Mouse (Mus musculus) C3H10T1/2 (cell line): Measurements from ENCODE around the gene Mndal. TPM values are rescaled to one million over a fixed set of nuclear protein-coding genes. Genes with fewer than 3 reads are reported as not detected.

Source experiments
- polyA plus RNA-seq, 2 experiments: library from polyadenylated mRNA; unstranded; fragments of >200 nt; fragmentation: generic; extraction: Trizol; gene quantifications; one replicate each; pipeline ENCODE4 v1.2.1; 2012; ENCODE audit warnings: missing spikeins in 2 of 2

Gene Mndal
- polyA plus RNA-seq = 1 to 10 TPM in 1 of 2 experiments, under 1 TPM in 1; 0.97 to 4.7 TPM

DNA sequence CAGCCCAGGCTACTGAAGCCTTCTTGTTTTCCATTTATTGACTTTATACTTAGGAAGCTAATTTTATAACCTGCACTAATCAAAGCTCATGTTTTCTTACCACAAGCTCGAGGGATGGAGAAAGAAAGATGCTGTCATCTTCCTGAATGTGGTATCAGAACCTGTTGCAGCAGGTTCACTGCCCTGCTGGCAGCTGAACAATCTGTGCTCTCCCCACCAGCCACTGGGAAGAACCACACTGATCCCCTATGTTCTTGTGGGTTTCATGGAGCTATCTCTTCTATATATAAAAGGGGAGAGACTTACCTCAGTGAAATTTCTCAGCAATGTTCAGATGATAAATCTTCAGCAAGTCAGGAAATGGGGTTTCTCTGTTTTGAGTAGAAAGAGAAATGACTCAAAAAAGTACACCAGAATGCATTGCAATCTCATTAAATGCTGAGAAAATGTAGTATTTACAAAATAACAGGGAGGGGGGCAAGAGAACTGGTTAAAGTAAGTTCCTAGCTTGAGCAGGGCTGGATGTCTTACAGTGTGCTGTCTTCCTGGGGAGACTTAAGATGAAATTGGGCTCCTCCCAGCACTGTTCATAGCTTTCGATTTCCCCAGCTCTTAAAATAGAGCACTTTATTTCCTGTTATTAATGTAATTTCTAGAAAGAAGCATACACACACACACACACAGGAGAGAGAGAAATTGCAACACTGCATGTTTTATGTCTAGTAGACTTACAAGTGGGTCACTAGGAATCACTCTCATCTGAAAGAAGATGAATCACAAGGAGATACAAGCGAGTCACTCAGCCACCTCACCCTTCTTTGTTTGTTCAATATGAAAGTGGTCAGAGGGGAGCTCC is at the start of gene Mndal, which contains the start of gene Ifi203:
Gene Mndal (minus strand): TSS at position 568 of the 856 bp plus-strand sequence.
Gene Ifi203 (minus strand): TSS at position 749 of the 856 bp plus-strand sequence.

DNA sequence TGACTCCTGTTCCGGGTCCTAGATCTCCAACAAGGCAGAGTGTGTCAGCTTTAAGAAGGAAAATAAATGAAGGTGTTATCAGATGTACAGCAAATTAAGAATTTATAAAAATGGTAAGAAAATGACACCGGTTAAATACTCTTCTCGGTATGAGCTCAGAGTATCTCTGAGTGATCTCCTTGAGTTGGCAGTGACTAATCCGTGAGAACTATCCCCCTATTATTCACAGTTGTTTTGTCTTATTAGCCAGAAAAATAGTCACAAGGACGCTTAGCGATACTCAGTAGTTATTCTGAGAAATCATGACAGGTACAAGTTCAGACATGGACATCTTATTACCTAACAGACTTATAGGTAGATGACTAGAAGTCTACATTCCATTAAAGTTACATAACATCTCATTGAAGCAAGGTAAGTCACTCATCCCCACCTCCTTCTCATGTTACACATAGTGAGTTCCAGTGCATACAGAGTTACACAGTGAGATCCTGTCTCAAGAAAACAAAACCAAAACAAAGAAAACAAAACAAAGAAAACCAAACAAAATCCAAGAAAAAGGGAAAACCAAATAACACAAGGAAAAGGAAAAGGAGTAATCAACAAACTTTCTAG is 40.5 kb upstream of the Mndal start, which contains the start of gene Ifi202b:
Gene Ifi202b (minus strand): TSS at position 51 of the 612 bp plus-strand sequence.

DNA sequence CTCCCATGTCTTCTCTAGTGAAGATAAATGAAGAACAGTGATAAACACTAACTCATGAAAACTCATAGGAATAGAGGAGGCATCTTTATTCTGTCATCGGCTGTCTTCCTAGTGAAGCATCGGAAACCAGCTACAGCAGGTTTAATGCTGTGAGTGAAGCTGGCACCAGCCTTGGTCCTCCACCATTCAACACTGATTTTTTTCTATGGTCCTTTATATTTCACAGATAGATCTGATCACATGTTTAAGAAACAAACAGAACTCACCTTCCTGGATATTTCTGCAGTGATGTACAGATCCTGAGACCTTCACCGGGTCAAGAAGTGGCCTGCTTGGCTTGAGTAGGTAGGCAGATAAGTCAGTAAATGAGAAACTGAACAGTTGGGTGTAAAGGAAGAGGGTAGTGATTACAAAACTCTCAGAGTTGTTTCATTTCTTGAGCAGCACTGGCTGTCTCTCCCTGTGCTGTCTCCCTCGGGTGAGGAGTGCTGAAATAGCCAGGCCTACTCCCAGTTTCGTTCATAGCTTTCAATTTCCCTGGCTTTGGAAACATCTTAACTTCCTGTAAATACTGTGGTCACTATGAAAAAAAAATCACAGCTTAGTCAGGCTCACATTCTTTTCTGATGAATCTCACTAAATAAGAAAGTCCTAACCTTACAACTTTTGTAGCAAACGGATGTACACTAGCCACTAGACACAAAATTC is 29.6 kb downstream of the Mndal start, which contains the start of gene Ifi211:
Gene Ifi211 (minus strand): TSS at position 499 of the 708 bp plus-strand sequence.

Other genes starting within 250 kb of the Mndal start
- gene Ifi207, start 200.7 kb downstream of the Mndal start, polyA plus RNA-seq = under 1 TPM in 1 of 2 experiments, not detected in 1; 0.61 TPM
- gene Ifi204, start 175.5 kb downstream of the Mndal start, polyA plus RNA-seq = 1 to 10 TPM in 1 of 2 experiments, under 1 TPM in 1; 0.60 to 5.7 TPM
- 1 to 10 TPM in 1 of 2 experiments, under 1 TPM in 1; 0.08 to 1.6 TPM for gene Ifi211, start 29.4 kb downstream of the Mndal start, polyA plus RNA-seq
- 1 to 10 TPM in 1 of 2 experiments, under 1 TPM in 1; 0.63 to 7.4 TPM for gene Ifi203, start 181 bp upstream of the Mndal start, polyA plus RNA-seq
- 1 to 10 TPM in 1 of 2 experiments, under 1 TPM in 1; 0.32 to 4.0 TPM for gene Ifi202b, start 40.3 kb upstream of the Mndal start, polyA plus RNA-seq
- not detected for gene Ifi205, start 89.3 kb upstream of the Mndal start, polyA plus RNA-seq
- gene Olfr433, start 98.2 kb upstream of the Mndal start, polyA plus RNA-seq = not detected
- not detected for gene Olfr432, start 106.7 kb upstream of the Mndal start, polyA plus RNA-seq
- gene Olfr430, start 124.1 kb upstream of the Mndal start, polyA plus RNA-seq = not detected
- not detected for gene Olfr429, start 141.8 kb upstream of the Mndal start, polyA plus RNA-seq
- not detected for gene Olfr427, start 154.4 kb upstream of the Mndal start, polyA plus RNA-seq
- gene Olfr231, start 178.7 kb upstream of the Mndal start, polyA plus RNA-seq = not detected
- gene Olfr424, start 189.0 kb upstream of the Mndal start, polyA plus RNA-seq = not detected
- not detected for gene Olfr420, start 213.1 kb upstream of the Mndal start, polyA plus RNA-seq
- not detected for gene Spta1, start 230.3 kb upstream of the Mndal start, polyA plus RNA-seq